Mouse (Mus musculus): ENCODE results near the gene Olfr691. TPM values are rescaled to one million over a fixed set of nuclear protein-coding genes. Genes with fewer than 3 reads are reported as not detected.

Gene Olfr691
- polyA plus RNA-seq, 2 experiments, result not detected

DNA sequence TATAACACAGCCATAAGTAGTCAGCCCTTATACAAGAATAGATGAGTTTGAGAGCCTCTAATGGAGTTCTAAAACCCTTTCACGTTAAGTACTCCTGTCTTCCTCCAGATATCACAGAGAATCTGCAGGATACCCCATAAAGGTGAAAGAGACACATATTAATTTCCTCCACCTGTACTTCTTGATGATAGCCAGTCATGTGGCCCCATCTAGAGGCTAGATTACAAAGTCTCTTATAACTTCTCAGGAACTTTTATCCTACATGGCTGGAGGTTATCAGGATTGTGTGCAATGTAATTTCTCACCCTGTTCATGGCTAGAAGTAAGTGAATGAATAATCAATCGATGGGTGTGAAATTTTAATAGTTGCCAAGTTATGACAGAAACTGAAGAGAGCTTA, 16.8 kb downstream of the Olfr691 start:
- no peaks in the 10 kb centered on the region for H3K36me3 ChIP-seq (replicated peaks; ENCODE audit: control insufficient read depth, insufficient read depth, low read depth)
- H3K9me3 ChIP-seq (ENCODE audit: control insufficient read depth, low read length), result no peaks in the 10 kb centered on the region
- ATAC-seq (ENCODE audit: insufficient read depth) (no peak), DNase-seq (ENCODE audit: low read depth in 3 of 3, low spot score in 3 of 3) (no peak)
- H3K27ac ChIP-seq, result no peak overlapping the region
- no peaks in the 10 kb centered on the region for H3K4me1 ChIP-seq (replicated peaks; ENCODE audit: control insufficient read depth in 2 of 2, insufficient read depth in 2 of 2, low read length in 1 of 2)
- TF ChIP-seq EP300 (IDR thresholded peaks at IDR 0.05; ENCODE audit: low read depth) (no peak), CTCF (IDR thresholded peaks at IDR 0.05; ENCODE audit: low read depth) (no peak)
- H3K4me2 ChIP-seq (ENCODE audit: low read depth), result no peak overlapping the region
- H3K9ac ChIP-seq (replicated peaks), result no peak overlapping the region
- no peaks in the 10 kb centered on the region for H3K27me3 ChIP-seq (ENCODE audit: control insufficient read depth, insufficient read depth, low read length)
- 47% methylated on average over 2 of the region's 2 CpGs for WGBS (ENCODE audit: insufficient replicate concordance)
- H3K4me3 ChIP-seq (ENCODE audit: insufficient read depth in 1 of 2, low read depth in 2 of 2, low read length in 2 of 2), result no peak overlapping the region

DNA sequence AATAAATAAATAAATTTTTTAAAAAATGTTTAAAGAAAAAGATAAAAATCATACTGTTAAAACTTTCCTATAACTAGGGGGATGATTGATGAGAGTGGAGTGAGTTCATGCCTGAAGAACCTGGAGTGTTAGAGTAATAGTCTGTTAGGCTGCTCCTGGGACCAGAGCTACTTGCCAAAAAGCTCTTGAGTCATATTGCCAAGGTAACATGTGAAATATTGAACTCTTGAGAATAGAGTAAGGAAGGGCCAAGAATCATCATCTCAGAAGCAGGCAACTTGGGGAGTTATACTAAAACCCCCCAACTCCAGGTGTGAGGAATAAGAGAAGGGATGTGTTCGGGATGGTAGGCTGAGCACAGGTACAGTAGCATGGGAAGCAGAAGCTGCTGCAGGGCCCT, 31.2 kb downstream of the Olfr691 start, which contains the start of gene Olfr689:
TSS of gene Olfr689 (plus strand) at position 301 of the 400 bp plus-strand sequence.
- DNase-seq (ENCODE audit: low read depth in 3 of 3, low spot score in 3 of 3) (no peak), ATAC-seq (ENCODE audit: insufficient read depth) (no peak)
- H3K9me3 ChIP-seq (ENCODE audit: control insufficient read depth, low read length), result no peaks in the 10 kb centered on the region
- no peak within 1 kb of the TSS for H3K9ac ChIP-seq (replicated peaks)
- TF ChIP-seq CTCF (IDR thresholded peaks at IDR 0.05; ENCODE audit: low read depth) (no peak), EP300 (IDR thresholded peaks at IDR 0.05; ENCODE audit: low read depth) (no peak)
- no peaks in the 10 kb centered on the region for H3K36me3 ChIP-seq (replicated peaks; ENCODE audit: control insufficient read depth, insufficient read depth, low read depth)
- no peak within 1 kb of the TSS for H3K4me2 ChIP-seq (ENCODE audit: low read depth)
- H3K4me3 ChIP-seq (ENCODE audit: insufficient read depth in 1 of 2, low read depth in 2 of 2, low read length in 2 of 2), result no peak within 1 kb of the TSS
- H3K27me3 ChIP-seq (ENCODE audit: control insufficient read depth, insufficient read depth, low read length), result no peaks in the 10 kb centered on the region
- no peaks in the 10 kb centered on the region for H3K4me1 ChIP-seq (replicated peaks; ENCODE audit: control insufficient read depth in 2 of 2, insufficient read depth in 2 of 2, low read length in 1 of 2)
- WGBS (ENCODE audit: insufficient replicate concordance), result 58% methylated on average over 1 of the region's 1 CpGs
- no peak within 1 kb of the TSS for H3K27ac ChIP-seq

DNA sequence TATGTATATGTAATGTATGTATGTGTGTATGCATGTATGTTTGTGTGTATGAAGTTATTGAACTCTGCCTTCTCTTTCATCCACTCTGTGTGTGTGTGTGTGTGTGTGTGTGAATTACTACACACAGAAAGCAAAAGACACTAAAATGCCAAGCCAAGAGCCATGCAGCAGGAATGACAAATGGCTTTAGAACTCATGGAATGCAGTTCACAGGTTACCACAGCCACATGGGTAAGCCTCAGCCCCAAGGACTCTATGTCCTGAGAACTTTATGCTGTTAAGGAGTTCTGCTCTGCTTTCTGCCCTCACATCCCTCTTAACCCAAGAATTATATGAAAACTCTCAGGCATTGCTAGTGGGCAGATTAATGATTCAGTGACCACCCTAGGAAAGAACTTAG, 52.0 kb downstream of the Olfr691 start:
- Histone ChIP-seq H3K4me2 (ENCODE audit: low read depth) (no peak overlapping the region), H3K27me3 (ENCODE audit: control insufficient read depth, insufficient read depth, low read length) (no peaks in the 10 kb centered on the region), H3K4me3 (ENCODE audit: insufficient read depth in 1 of 2, low read depth in 2 of 2, low read length in 2 of 2) (no peak overlapping the region), H3K4me1 (replicated peaks; ENCODE audit: control insufficient read depth in 2 of 2, insufficient read depth in 2 of 2, low read length in 1 of 2) (no peaks in the 10 kb centered on the region), H3K9ac (replicated peaks) (no peak overlapping the region), H3K27ac (no peak overlapping the region), H3K9me3 (ENCODE audit: control insufficient read depth, low read length) (no peaks in the 10 kb centered on the region), H3K36me3 (replicated peaks; ENCODE audit: control insufficient read depth, insufficient read depth, low read depth) (no peaks in the 10 kb centered on the region)
- ATAC-seq (ENCODE audit: insufficient read depth) (no peak), DNase-seq (ENCODE audit: low read depth in 3 of 3, low spot score in 3 of 3) (no peak)
- TF ChIP-seq CTCF (IDR thresholded peaks at IDR 0.05; ENCODE audit: low read depth), result no peak
- no peak for TF ChIP-seq EP300 (IDR thresholded peaks at IDR 0.05; ENCODE audit: low read depth)

DNA sequence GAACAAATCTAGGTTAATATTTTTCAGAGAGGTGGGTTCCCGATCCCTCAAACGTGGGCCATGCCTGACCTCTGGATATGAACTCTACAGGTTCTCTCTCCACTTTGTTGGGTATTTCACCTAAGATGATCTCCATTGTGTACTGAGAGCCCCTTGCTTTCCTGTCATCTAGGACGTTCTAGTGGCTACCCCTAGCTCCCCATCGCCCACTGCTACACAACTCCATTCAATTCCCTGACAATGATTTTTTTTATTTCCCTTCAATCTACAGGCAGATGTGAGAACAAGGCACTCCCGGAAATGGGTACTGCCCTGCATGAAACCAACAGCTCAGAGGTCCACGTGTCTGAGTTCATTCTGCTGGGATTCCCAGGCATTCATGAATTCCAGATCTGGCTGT, 54.3 kb downstream of the Olfr691 start, which contains the start of gene Olfr688:
TSS of gene Olfr688 (plus strand) at position 301 of the 400 bp plus-strand sequence.
- TF ChIP-seq EP300 (IDR thresholded peaks at IDR 0.05; ENCODE audit: low read depth) (no peak), CTCF (IDR thresholded peaks at IDR 0.05; ENCODE audit: low read depth) (no peak)
- Histone ChIP-seq H3K27me3 (ENCODE audit: control insufficient read depth, insufficient read depth, low read length) (no peaks in the 10 kb centered on the region), H3K9me3 (ENCODE audit: control insufficient read depth, low read length) (no peaks in the 10 kb centered on the region), H3K4me1 (replicated peaks; ENCODE audit: control insufficient read depth in 2 of 2, insufficient read depth in 2 of 2, low read length in 1 of 2) (no peaks in the 10 kb centered on the region), H3K9ac (replicated peaks) (no peak within 1 kb of the TSS), H3K4me3 (ENCODE audit: insufficient read depth in 1 of 2, low read depth in 2 of 2, low read length in 2 of 2) (no peak within 1 kb of the TSS), H3K27ac (no peak within 1 kb of the TSS), H3K36me3 (replicated peaks; ENCODE audit: control insufficient read depth, insufficient read depth, low read depth) (no peaks in the 10 kb centered on the region), H3K4me2 (ENCODE audit: low read depth) (no peak within 1 kb of the TSS)
- ATAC-seq (ENCODE audit: insufficient read depth), result no peak
- DNase-seq (ENCODE audit: low read depth in 3 of 3, low spot score in 3 of 3), result no peak
- WGBS (ENCODE audit: insufficient replicate concordance), result 52% methylated on average over 6 of the region's 6 CpGs

Other genes with a start within 250 kb of the Olfr691 start
- gene Olfr680-ps1, start 249.5 kb downstream of the Olfr691 start, polyA plus RNA-seq (2012; rRNA removed), result not detected in 2 replicates
- not detected in 2 replicates for gene Olfr680-ps1, start 249.5 kb downstream of the Olfr691 start, polyA plus RNA-seq (2014; fragmentation: Nextera tagmentation; extraction: Ambion mirVana)
- not detected in 2 replicates for gene Olfr681, start 225.4 kb downstream of the Olfr691 start, polyA plus RNA-seq (2012; rRNA removed)
- not detected in 2 replicates for gene Olfr681, start 225.4 kb downstream of the Olfr691 start, polyA plus RNA-seq (2014; fragmentation: Nextera tagmentation; extraction: Ambion mirVana)
- not detected in 2 replicates for gene Olfr683, start 195.3 kb downstream of the Olfr691 start, polyA plus RNA-seq (2012; rRNA removed)
- not detected in 2 replicates for gene Olfr683, start 195.3 kb downstream of the Olfr691 start, polyA plus RNA-seq (2014; fragmentation: Nextera tagmentation; extraction: Ambion mirVana)
- not detected in 2 replicates for gene Olfr684, start 178.6 kb downstream of the Olfr691 start, polyA plus RNA-seq (2012; rRNA removed)
- not detected in 2 replicates for gene Olfr684, start 178.6 kb downstream of the Olfr691 start, polyA plus RNA-seq (2014; fragmentation: Nextera tagmentation; extraction: Ambion mirVana)
- not detected in 2 replicates for gene Olfr685, start 156.3 kb downstream of the Olfr691 start, polyA plus RNA-seq (2012; rRNA removed)
- gene Olfr685, start 156.3 kb downstream of the Olfr691 start, polyA plus RNA-seq (2014; fragmentation: Nextera tagmentation; extraction: Ambion mirVana), result not detected in 2 replicates
- gene Olfr686, start 134.8 kb downstream of the Olfr691 start, polyA plus RNA-seq (2012; rRNA removed), result not detected in 2 replicates
- gene Olfr686, start 134.8 kb downstream of the Olfr691 start, polyA plus RNA-seq (2014; fragmentation: Nextera tagmentation; extraction: Ambion mirVana), result not detected in 2 replicates
- not detected in 2 replicates for gene Olfr688, start 54.2 kb downstream of the Olfr691 start, polyA plus RNA-seq (2012; rRNA removed)
- not detected in 2 replicates for gene Olfr688, start 54.2 kb downstream of the Olfr691 start, polyA plus RNA-seq (2014; fragmentation: Nextera tagmentation; extraction: Ambion mirVana)
- not detected in 2 replicates for gene Olfr689, start 31.1 kb downstream of the Olfr691 start, polyA plus RNA-seq (2012; rRNA removed)
- not detected in 2 replicates for gene Olfr689, start 31.1 kb downstream of the Olfr691 start, polyA plus RNA-seq (2014; fragmentation: Nextera tagmentation; extraction: Ambion mirVana)
- not detected in 2 replicates for gene Olfr690, start 8.2 kb downstream of the Olfr691 start, polyA plus RNA-seq (2012; rRNA removed)
- gene Olfr690, start 8.2 kb downstream of the Olfr691 start, polyA plus RNA-seq (2014; fragmentation: Nextera tagmentation; extraction: Ambion mirVana), result not detected in 2 replicates
- gene Olfr692, start 26.0 kb upstream of the Olfr691 start, polyA plus RNA-seq (2012; rRNA removed), result not detected in 2 replicates
- not detected in 2 replicates for gene Olfr692, start 26.0 kb upstream of the Olfr691 start, polyA plus RNA-seq (2014; fragmentation: Nextera tagmentation; extraction: Ambion mirVana)
- not detected in 2 replicates for gene Gm5901, start 32.8 kb upstream of the Olfr691 start, polyA plus RNA-seq (2012; rRNA removed)
- not detected in 2 replicates for gene Gm5901, start 32.8 kb upstream of the Olfr691 start, polyA plus RNA-seq (2014; fragmentation: Nextera tagmentation; extraction: Ambion mirVana)
- 8.1 and 8.7 TPM in 2 replicates for gene Fam160a2, start 57.8 kb upstream of the Olfr691 start, polyA plus RNA-seq (2012; rRNA removed)
- 7.4 and 8.1 TPM in 2 replicates for gene Fam160a2, start 57.8 kb upstream of the Olfr691 start, polyA plus RNA-seq (2014; fragmentation: Nextera tagmentation; extraction: Ambion mirVana)
- 0.02 TPM in 1 of 2 replicates, not detected in the other for gene Cnga4, start 62.3 kb upstream of the Olfr691 start, polyA plus RNA-seq (2012; rRNA removed)
- gene Cnga4, start 62.3 kb upstream of the Olfr691 start, polyA plus RNA-seq (2014; fragmentation: Nextera tagmentation; extraction: Ambion mirVana), result not detected in 2 replicates
- gene Cckbr, start 83.5 kb upstream of the Olfr691 start, polyA plus RNA-seq (2012; rRNA removed), result not detected in 2 replicates
- not detected in 2 replicates for gene Cckbr, start 83.5 kb upstream of the Olfr691 start, polyA plus RNA-seq (2014; fragmentation: Nextera tagmentation; extraction: Ambion mirVana)
- gene Cavin3, start 140.0 kb upstream of the Olfr691 start, polyA plus RNA-seq (2012; rRNA removed), result 2.3 and 2.6 TPM in 2 replicates
- 4.1 and 4.7 TPM in 2 replicates for gene Cavin3, start 140.0 kb upstream of the Olfr691 start, polyA plus RNA-seq (2014; fragmentation: Nextera tagmentation; extraction: Ambion mirVana)
- gene Smpd1, start 212.1 kb upstream of the Olfr691 start, polyA plus RNA-seq (2012; rRNA removed), result 9.3 and 11.5 TPM in 2 replicates
- 22.3 and 25.2 TPM in 2 replicates for gene Smpd1, start 212.1 kb upstream of the Olfr691 start, polyA plus RNA-seq (2014; fragmentation: Nextera tagmentation; extraction: Ambion mirVana)
- gene Apbb1, start 239.4 kb upstream of the Olfr691 start, polyA plus RNA-seq (2012; rRNA removed), result 2.1 and 3.0 TPM in 2 replicates
- gene Apbb1, start 239.4 kb upstream of the Olfr691 start, polyA plus RNA-seq (2014; fragmentation: Nextera tagmentation; extraction: Ambion mirVana), result 1.6 and 2.3 TPM in 2 replicates

All from liver, embryonic 14.5 days (tissue).